Mouse (Mus musculus): ENCODE measurements at regions not wholly inside any gene's neighbourhood (a gene's known extent, or its start where the extent isn't known, plus 50 kb on each side); places are given as distances from the start of the nearest gene placed in this dataset.

- TF ChIP-seq UBTF (IDR thresholded peaks at IDR 0.05; ENCODE audit: borderline replicate concordance, insufficient read depth, low read depth, low read length) (no peak), CTCF (IDR thresholded peaks at IDR 0.05 in 2 of 3, conservative IDR thresholded peaks at IDR 0.05 in 1 of 3; ENCODE audit: control insufficient read depth in 1 of 3, insufficient read depth in 1 of 3, low read depth in 2 of 3, low read length in 3 of 3, poor library complexity in 1 of 3, severe bottlenecking in 1 of 3) (no peak; a peak in 1 of 6 replicates), USF1 (IDR thresholded peaks at IDR 0.05; ENCODE audit: low read depth, low read length) (no peak), POLR2A (IDR thresholded peaks at IDR 0.05; ENCODE audit: control insufficient read depth in 1 of 2, insufficient read depth in 1 of 2, low read depth in 1 of 2, low read length in 2 of 2, poor library complexity in 1 of 2) (no peak), BHLHE40 (IDR thresholded peaks at IDR 0.05; ENCODE audit: borderline replicate concordance, low read depth, low read length) (no peak), ZC3H11A (IDR thresholded peaks at IDR 0.05; ENCODE audit: low read depth, low read length) (no peak)
Measured at GRCm38 (mm10) chr8:114063566-114063965, 69.8 kb upstream of the Nudt7 start.

All from MEL (cell line).